Comparison of ENCODE assay signal across 41 mouse cellular contexts in the genomic region with DNA sequence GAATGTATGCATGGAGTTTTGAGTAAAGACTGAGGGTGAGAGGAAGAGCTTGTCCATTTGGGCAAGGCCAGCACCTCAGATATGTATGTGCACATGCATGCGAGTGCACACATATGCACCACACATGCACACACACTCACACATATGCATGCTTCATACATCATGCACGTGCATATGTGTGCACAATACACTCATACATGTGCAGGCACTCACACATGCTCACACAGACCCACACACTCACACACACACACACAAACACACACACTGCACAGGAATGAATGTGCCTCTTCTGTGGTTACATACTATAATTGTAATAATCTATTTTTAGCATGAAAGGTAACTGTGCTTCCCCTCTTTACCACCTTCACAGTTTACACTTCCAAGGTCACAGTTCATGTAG. TPM values are rescaled to one million over a fixed set of nuclear protein-coding genes. Genes with fewer than 3 reads are reported as not detected.
"Had no signal": no experiment of that assay in that cellular context is flagged by ENCODE, and none has a peak within 500 bp of the region (broad histone marks: within the 10 kb centered on the region; RNA-seq: fewer than 3 reads in every experiment).

No protein-coding gene starts in this region.

- DNase-seq: gastrocnemius, postnatal 14 days; gastrocnemius, postnatal 36 days; heart, adult 11 months; heart, adult 2 months; heart, postnatal 14 days; heart, postnatal 36 days; kidney, adult 11 months; kidney, adult 2 months; kidney, adult 9 months; kidney, postnatal 14 days; kidney, postnatal 36 days; layer of hippocampus, adult 9-11 months; layer of hippocampus, postnatal 36 days; left cerebral cortex, postnatal 4 days had no signal

- H3K9ac ChIP-seq: heart, embryonic 13.5 days; heart, embryonic 15.5 days; hindbrain, embryonic 12.5 days; hindbrain, embryonic 14.5 days; kidney, embryonic 15.5 days; limb, embryonic 13.5 days; limb, embryonic 15.5 days had no signal

- H3K4me1 ChIP-seq: heart, embryonic 13.5 days; heart, embryonic 15.5 days; hindbrain, embryonic 12.5 days; kidney, embryonic 15.5 days; limb, embryonic 13.5 days; limb, embryonic 15.5 days had no signal

- H3K27ac ChIP-seq: heart, adult 2 months; heart, embryonic 13.5 days; heart, embryonic 15.5 days; hindbrain, embryonic 12.5 days; hindbrain, embryonic 14.5 days; hindbrain, postnatal 0 days; kidney, embryonic 15.5 days; kidney, postnatal 0 days; limb, embryonic 13.5 days; limb, embryonic 15.5 days had no signal

- H3K4me3 ChIP-seq: heart, adult 2 months; heart, embryonic 13.5 days; heart, embryonic 15.5 days; hindbrain, embryonic 12.5 days; kidney, embryonic 15.5 days; limb, embryonic 13.5 days; limb, embryonic 15.5 days had no signal

- H3K27me3 ChIP-seq: heart, embryonic 13.5 days; heart, embryonic 15.5 days; hindbrain, embryonic 12.5 days; kidney, embryonic 15.5 days; limb, embryonic 13.5 days; limb, embryonic 15.5 days had no signal

- H3K36me3 ChIP-seq: heart, embryonic 13.5 days; heart, embryonic 15.5 days; hindbrain, embryonic 12.5 days; kidney, embryonic 15.5 days; limb, embryonic 13.5 days; limb, embryonic 15.5 days had no signal

- H3K9me3 ChIP-seq: heart, embryonic 13.5 days; heart, embryonic 15.5 days; hindbrain, embryonic 12.5 days; kidney, embryonic 15.5 days; limb, embryonic 13.5 days; limb, embryonic 15.5 days had no signal

- H3K4me2 ChIP-seq: heart, embryonic 11.5 days; heart, embryonic 13.5 days; heart, embryonic 15.5 days; hindbrain, embryonic 12.5 days; hindbrain, embryonic 14.5 days; kidney, embryonic 15.5 days; limb, embryonic 13.5 days; limb, embryonic 15.5 days had no signal

- ATAC-seq: intestine, embryonic 16.5 days had no signal

RNA-seq across cellular contexts. Expression of a gene that starts 35.1 kb away (rescaled TPM):
- total RNA-seq: gastrocnemius, adult 18-20 months; gastrocnemius, adult 8-10 months; gastrocnemius, postnatal 14 days; gastrocnemius, postnatal 36 days; heart, adult 2 months; heart, postnatal 14 days; heart, postnatal 36 days; hematopoietic stem cell, adult 5-6 weeks; hindbrain, postnatal 0 days; layer of hippocampus, adult 18-20 months; layer of hippocampus, adult 8-10 months; layer of hippocampus, postnatal 14 days; layer of hippocampus, postnatal 36 days; left cerebral cortex, adult 18-20 months; left cerebral cortex, adult 8-10 months; left cerebral cortex, postnatal 10 days; left cerebral cortex, postnatal 25 days; left cerebral cortex, postnatal 4 days; liver, adult 2 months had no signal
- polyA plus RNA-seq: gonadal fat pad, adult 2 months; heart, adult 2 months; heart, embryonic 11.5 days; heart, embryonic 13.5 days; heart, embryonic 15.5 days; heart, postnatal 0 days; hindbrain, embryonic 12.5 days; hindbrain, embryonic 14.5 days; hindbrain, postnatal 0 days; intestine, embryonic 14.5 days; intestine, embryonic 16.5 days; kidney, adult 2 months; kidney, embryonic 15.5 days; kidney, postnatal 0 days; large intestine, adult 2 months; limb, embryonic 11.5 days; limb, embryonic 13.5 days; limb, embryonic 15.5 days; liver, adult 2 months had no signal
